Mouse (Mus musculus): Measurements from ENCODE around the gene Ddx47. TPM values are rescaled to one million over a fixed set of nuclear protein-coding genes. Genes with fewer than 3 reads are reported as not detected.

Ddx47 gene
- polyA plus RNA-seq, 1 experiment from 2014 or later = 70.3 TPM

GRCm38 (mm10) chr6:134981231-134982062, 30.0 kb upstream of the Ddx47 start, which contains the start of gene Apold1:
Apold1 (plus strand) TSS chr6:134981718.
- Histone ChIP-seq H3K4me3 (ENCODE audit: low read depth, low read length) (no peak within 1 kb of the TSS), H3K36me3 (ENCODE audit: control insufficient read depth, insufficient read depth, low read length) (no peaks in the 10 kb centered on the region), H3K27ac (ENCODE audit: low read depth, low read length) (no peak within 1 kb of the TSS), H3K4me2 (ENCODE audit: low read depth, low read length) (peak within 1 kb of the TSS; percentile 33; the same call in 1 of the 2 replicates), H3K9ac (replicated peaks; ENCODE audit: low read depth, low read length) (no peak within 1 kb of the TSS), H3K9me3 (ENCODE audit: control insufficient read depth, low read length) (no peaks in the 10 kb centered on the region), H3K4me1 (ENCODE audit: control insufficient read depth, insufficient read depth, low read length) (0 out of 2 replicates have a peak, but pooled peaks cover 4% of the 10 kb centered on the region), H3K27me3 (ENCODE audit: control insufficient read depth, insufficient read depth, low read length) (no peaks in the 10 kb centered on the region)
- WGBS = 35% methylated on average over 22 of the region's 22 CpGs
- no peak for ATAC-seq (ENCODE audit: low read depth)

- WGBS = 2% methylated on average over 62 of the region's 62 CpGs
- no peaks in the 10 kb centered on the region for H3K36me3 ChIP-seq (ENCODE audit: control insufficient read depth, insufficient read depth, low read length)
- peak; percentile 94 for ATAC-seq (ENCODE audit: low read depth)
- 0 out of 2 replicates have a peak, but pooled peaks cover 4% of the 10 kb centered on the region for H3K4me1 ChIP-seq (ENCODE audit: control insufficient read depth, insufficient read depth, low read length)
- H3K9ac ChIP-seq (replicated peaks; ENCODE audit: low read depth, low read length) = peak overlapping the region; percentile 72
- peak overlapping the region; percentile 52 for H3K27ac ChIP-seq (ENCODE audit: low read depth, low read length)
- H3K4me2 ChIP-seq (ENCODE audit: low read depth, low read length) = peak overlapping the region; percentile 90
- no peaks in the 10 kb centered on the region for H3K9me3 ChIP-seq (ENCODE audit: control insufficient read depth, low read length)
- H3K27me3 ChIP-seq (ENCODE audit: control insufficient read depth, insufficient read depth, low read length) = no peaks in the 10 kb centered on the region
- H3K4me3 ChIP-seq (ENCODE audit: low read depth, low read length) = peak overlapping the region; percentile 64
These were observed 27.7 kb upstream of the Ddx47 start for GRCm38 (mm10) chr6:134983529-134984370.

GRCm38 (mm10) chr6:134984748-134985147, 26.7 kb upstream of the Ddx47 start:
- no peaks in the 10 kb centered on the region for H3K27me3 ChIP-seq (ENCODE audit: control insufficient read depth, insufficient read depth, low read length)
- no peak for ATAC-seq (ENCODE audit: low read depth)
- H3K4me2 ChIP-seq (ENCODE audit: low read depth, low read length) = no peak overlapping the region
- H3K4me1 ChIP-seq (ENCODE audit: control insufficient read depth, insufficient read depth, low read length) = 0 out of 2 replicates have a peak, but pooled peaks cover 4% of the 10 kb centered on the region
- H3K27ac ChIP-seq (ENCODE audit: low read depth, low read length) = no peak overlapping the region
- no peaks in the 10 kb centered on the region for H3K9me3 ChIP-seq (ENCODE audit: control insufficient read depth, low read length)
- WGBS = 65% methylated on average over 3 of the region's 3 CpGs
- H3K9ac ChIP-seq (replicated peaks; ENCODE audit: low read depth, low read length) = no peak overlapping the region
- no peak overlapping the region for H3K4me3 ChIP-seq (ENCODE audit: low read depth, low read length)
- no peaks in the 10 kb centered on the region for H3K36me3 ChIP-seq (ENCODE audit: control insufficient read depth, insufficient read depth, low read length)

- Histone ChIP-seq H3K27ac (ENCODE audit: low read depth, low read length) (no peak overlapping the region), H3K4me3 (ENCODE audit: low read depth, low read length) (no peak overlapping the region), H3K27me3 (ENCODE audit: control insufficient read depth, insufficient read depth, low read length) (no peaks in the 10 kb centered on the region), H3K36me3 (ENCODE audit: control insufficient read depth, insufficient read depth, low read length) (no peaks in the 10 kb centered on the region), H3K9ac (replicated peaks; ENCODE audit: low read depth, low read length) (no peak overlapping the region), H3K4me1 (ENCODE audit: control insufficient read depth, insufficient read depth, low read length) (no peaks in the 10 kb centered on the region), H3K4me2 (ENCODE audit: low read depth, low read length) (no peak overlapping the region), H3K9me3 (ENCODE audit: control insufficient read depth, low read length) (no peaks in the 10 kb centered on the region)
- 81% methylated on average over 9 of the region's 9 CpGs for WGBS
- ATAC-seq (ENCODE audit: low read depth) = no peak
These were observed 23.0 kb upstream of the Ddx47 start for GRCm38 (mm10) chr6:134988377-134988776.

- Histone ChIP-seq H3K4me1 (ENCODE audit: control insufficient read depth, insufficient read depth, low read length) (no peaks in the 10 kb centered on the region), H3K4me2 (ENCODE audit: low read depth, low read length) (no peak overlapping the region), H3K9ac (replicated peaks; ENCODE audit: low read depth, low read length) (no peak overlapping the region), H3K27me3 (ENCODE audit: control insufficient read depth, insufficient read depth, low read length) (no peaks in the 10 kb centered on the region), H3K4me3 (ENCODE audit: low read depth, low read length) (no peak overlapping the region), H3K36me3 (ENCODE audit: control insufficient read depth, insufficient read depth, low read length) (no peaks in the 10 kb centered on the region), H3K9me3 (ENCODE audit: control insufficient read depth, low read length) (no peaks in the 10 kb centered on the region), H3K27ac (ENCODE audit: low read depth, low read length) (no peak overlapping the region)
- 93% methylated on average over 6 of the region's 6 CpGs for WGBS
- no peak for ATAC-seq (ENCODE audit: low read depth)
These were observed 20.7 kb upstream of the Ddx47 start for GRCm38 (mm10) chr6:134990674-134991073.

- no peak overlapping the region for H3K4me3 ChIP-seq (ENCODE audit: low read depth, low read length)
- H3K4me1 ChIP-seq (ENCODE audit: control insufficient read depth, insufficient read depth, low read length) = no peaks in the 10 kb centered on the region
- no peak overlapping the region for H3K9ac ChIP-seq (replicated peaks; ENCODE audit: low read depth, low read length)
- 79% methylated on average over 12 of the region's 12 CpGs for WGBS
- no peak for ATAC-seq (ENCODE audit: low read depth)
- H3K27ac ChIP-seq (ENCODE audit: low read depth, low read length) = no peak overlapping the region
- no peaks in the 10 kb centered on the region for H3K27me3 ChIP-seq (ENCODE audit: control insufficient read depth, insufficient read depth, low read length)
- H3K9me3 ChIP-seq (ENCODE audit: control insufficient read depth, low read length) = no peaks in the 10 kb centered on the region
- no peak overlapping the region for H3K4me2 ChIP-seq (ENCODE audit: low read depth, low read length)
- no peaks in the 10 kb centered on the region for H3K36me3 ChIP-seq (ENCODE audit: control insufficient read depth, insufficient read depth, low read length)
These were observed 17.3 kb upstream of the Ddx47 start for GRCm38 (mm10) chr6:134994031-134994651.

GRCm38 (mm10) chr6:134994985-134995384, 16.4 kb upstream of the Ddx47 start:
- H3K9me3 ChIP-seq (ENCODE audit: control insufficient read depth, low read length) = no peaks in the 10 kb centered on the region
- no peak overlapping the region for H3K27ac ChIP-seq (ENCODE audit: low read depth, low read length)
- H3K9ac ChIP-seq (replicated peaks; ENCODE audit: low read depth, low read length) = no peak overlapping the region
- H3K4me3 ChIP-seq (ENCODE audit: low read depth, low read length) = no peak overlapping the region
- H3K36me3 ChIP-seq (ENCODE audit: control insufficient read depth, insufficient read depth, low read length) = no peaks in the 10 kb centered on the region
- 89% methylated on average over 8 of the region's 8 CpGs for WGBS
- H3K27me3 ChIP-seq (ENCODE audit: control insufficient read depth, insufficient read depth, low read length) = no peaks in the 10 kb centered on the region
- no peak overlapping the region for H3K4me2 ChIP-seq (ENCODE audit: low read depth, low read length)
- H3K4me1 ChIP-seq (ENCODE audit: control insufficient read depth, insufficient read depth, low read length) = no peaks in the 10 kb centered on the region
- no peak; the same call in 1 of the 2 replicates for ATAC-seq (ENCODE audit: low read depth)

GRCm38 (mm10) chr6:134996918-134997317, 14.5 kb upstream of the Ddx47 start:
- H3K4me2 ChIP-seq (ENCODE audit: low read depth, low read length) = no peak overlapping the region
- H3K27me3 ChIP-seq (ENCODE audit: control insufficient read depth, insufficient read depth, low read length) = no peaks in the 10 kb centered on the region
- H3K4me1 ChIP-seq (ENCODE audit: control insufficient read depth, insufficient read depth, low read length) = no peaks in the 10 kb centered on the region
- no peaks in the 10 kb centered on the region for H3K9me3 ChIP-seq (ENCODE audit: control insufficient read depth, low read length)
- H3K27ac ChIP-seq (ENCODE audit: low read depth, low read length) = no peak overlapping the region
- H3K4me3 ChIP-seq (ENCODE audit: low read depth, low read length) = no peak overlapping the region
- 85% methylated on average over 2 of the region's 2 CpGs for WGBS
- H3K9ac ChIP-seq (replicated peaks; ENCODE audit: low read depth, low read length) = no peak overlapping the region
- H3K36me3 ChIP-seq (ENCODE audit: control insufficient read depth, insufficient read depth, low read length) = no peaks in the 10 kb centered on the region
- ATAC-seq (ENCODE audit: low read depth) = no peak

Data from neural tube, embryonic 14.5 days (tissue).